Mouse (Mus musculus) mouse embryonic stem cell (cell line): ENCODE measurements around the gene Grm1.

Experiments
- in situ Hi-C, 2 experiments: fragments of 300-500 bp; cut with MboI; formaldehyde crosslinking; loops; 1 replicate in 1 of 2; 3 replicates in 1 of 2; pipeline ENCODE4 v1.14.3; 2019 to 2020; ENCODE audit warnings: low sequenced_read_pairs in 2 of 2, low pct_unique_long_range_greater_than_20kb in 1 of 2, mixed read lengths in 1 of 2; ENCODE audit not compliant: unreplicated experiment in 1 of 2

The Grm1 gene

DNA sequence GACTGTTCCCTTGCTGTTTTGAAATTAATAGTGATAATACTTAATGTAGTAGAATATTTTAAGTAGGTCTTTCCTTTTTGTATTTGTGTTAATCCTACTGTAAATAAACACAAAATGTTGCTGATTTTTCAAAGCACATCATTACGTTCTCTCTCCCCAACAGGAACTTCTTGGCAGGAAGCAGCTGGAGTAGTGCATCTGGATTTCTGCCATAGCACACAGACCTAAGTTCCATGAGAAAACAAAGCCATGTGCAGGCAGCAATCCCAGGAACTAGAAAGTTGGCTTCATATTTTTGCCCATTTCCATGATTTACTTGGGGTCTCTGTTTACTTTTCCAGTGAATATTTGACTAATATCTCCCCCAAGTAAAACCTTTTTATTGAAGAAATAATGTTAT lies 320.9 kb downstream of the Grm1 start:
- in situ Hi-C loops: no loop called here

DNA sequence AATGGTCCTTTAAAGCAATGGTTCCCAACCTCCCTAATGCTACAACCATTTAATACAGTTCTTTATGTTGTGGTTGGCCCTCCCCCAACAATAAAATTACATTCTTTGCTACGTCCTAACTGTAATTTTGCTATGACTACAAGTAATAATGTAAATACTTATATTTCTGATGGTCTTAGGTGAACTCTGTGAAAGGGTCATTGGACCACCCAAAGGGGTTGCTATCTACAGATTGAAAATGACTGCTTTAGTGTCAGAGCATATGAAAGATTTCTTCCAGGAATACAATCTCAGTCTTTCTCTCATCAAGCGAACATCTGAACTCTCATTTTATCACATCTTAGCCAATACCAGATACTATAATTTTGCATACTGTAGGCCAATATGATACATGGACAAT lies 321.4 kb downstream of the Grm1 start:
- in situ Hi-C loops: no loop called here

DNA sequence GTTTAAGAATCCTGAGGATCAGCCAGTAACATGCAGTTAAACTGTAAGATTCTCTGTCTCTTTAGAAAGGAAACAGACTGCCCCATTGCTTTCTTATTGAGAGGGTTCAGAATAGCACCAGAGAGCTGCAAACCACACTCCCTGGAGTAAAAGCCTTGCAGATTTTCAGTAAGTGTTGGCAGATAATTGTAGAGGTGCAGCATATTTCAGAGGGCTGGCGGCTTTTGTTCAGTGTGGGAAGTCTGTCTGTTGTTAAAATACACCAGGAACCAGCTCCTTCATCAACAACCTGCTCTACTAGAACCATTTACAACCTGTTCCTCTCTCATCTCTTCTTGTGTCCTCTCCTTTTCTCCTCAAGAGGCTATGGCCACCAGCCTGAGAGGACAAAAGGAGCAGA lies 331.1 kb downstream of the Grm1 start:
- in situ Hi-C loops: no loop called here

DNA sequence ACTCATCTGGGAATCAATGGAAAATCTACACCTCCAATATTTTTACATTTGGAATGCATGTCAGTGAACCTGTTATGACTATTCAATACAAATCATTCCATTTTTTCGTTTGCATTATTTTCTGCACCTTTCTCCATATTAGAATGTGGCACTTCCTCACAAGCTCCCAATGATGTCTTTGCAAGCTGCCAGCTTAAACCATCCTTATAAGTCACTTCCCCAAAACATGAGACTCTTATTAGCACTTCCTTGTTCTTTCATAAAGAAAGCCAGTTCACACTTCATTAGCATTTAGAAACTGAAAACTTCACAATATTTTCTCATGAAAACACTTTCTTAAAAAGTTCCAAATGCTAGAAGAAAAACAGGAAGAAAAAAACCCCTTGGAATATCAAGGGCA lies 338.1 kb downstream of the Grm1 start:
- in situ Hi-C loops: no loop called here

DNA sequence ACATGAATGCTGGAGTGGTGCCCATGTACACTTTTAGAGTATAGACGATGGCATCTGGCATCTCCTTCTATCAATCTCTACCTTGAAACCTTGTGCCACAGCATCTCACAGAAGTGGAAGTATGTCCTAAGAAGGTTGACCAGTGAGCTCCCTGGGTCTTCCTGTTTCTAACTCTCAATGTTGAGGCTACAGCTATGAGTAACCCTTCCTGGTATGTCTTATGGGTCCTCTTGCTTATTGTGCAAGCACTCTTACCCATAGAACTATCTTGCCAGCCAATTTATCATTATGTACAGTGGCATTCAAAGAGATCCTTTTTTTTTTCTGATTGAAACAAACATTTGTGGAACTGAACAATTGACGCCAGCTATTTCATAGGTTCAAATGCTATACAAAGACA lies 340.0 kb downstream of the Grm1 start:
- in situ Hi-C loops: no loop called here

DNA sequence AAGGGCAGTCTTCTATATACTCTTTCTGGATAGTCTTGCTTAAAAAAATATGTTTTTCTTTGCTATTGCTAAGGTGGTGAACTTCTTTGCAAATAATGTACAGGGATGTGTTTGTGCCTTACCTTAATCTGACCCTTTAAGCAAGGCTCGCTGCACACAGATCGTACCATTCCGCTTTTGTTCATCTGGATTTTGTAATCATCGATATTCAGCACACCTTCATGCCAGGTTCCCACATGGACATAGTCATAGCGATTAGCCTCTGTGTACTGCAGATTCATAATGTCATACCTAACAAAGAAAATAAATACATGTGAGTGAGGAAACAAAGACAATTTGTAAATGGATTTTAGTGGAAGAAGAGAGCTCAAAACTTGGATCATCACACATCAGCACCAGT lies 340.8 kb downstream of the Grm1 start:
- in situ Hi-C loops: no loop called here

DNA sequence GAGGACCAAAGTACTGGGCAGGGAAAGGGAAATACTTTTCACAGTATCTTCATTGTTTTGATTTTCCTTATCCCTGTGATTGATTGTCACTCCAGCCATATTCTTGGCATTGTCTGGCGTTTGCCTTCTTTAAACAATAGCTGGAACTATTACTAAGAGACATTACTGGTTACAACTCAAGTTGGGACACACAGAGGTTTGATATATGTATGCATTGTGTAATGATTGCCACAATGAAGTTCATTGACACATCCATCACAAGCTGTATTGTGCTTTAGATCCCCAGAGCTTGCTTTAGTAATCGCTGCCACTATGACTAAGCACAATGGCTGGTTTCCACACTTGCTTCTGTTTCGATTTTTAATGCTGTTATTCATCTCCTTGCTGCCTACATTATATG lies 341.4 kb downstream of the Grm1 start:
- in situ Hi-C loops: no loop called here

DNA sequence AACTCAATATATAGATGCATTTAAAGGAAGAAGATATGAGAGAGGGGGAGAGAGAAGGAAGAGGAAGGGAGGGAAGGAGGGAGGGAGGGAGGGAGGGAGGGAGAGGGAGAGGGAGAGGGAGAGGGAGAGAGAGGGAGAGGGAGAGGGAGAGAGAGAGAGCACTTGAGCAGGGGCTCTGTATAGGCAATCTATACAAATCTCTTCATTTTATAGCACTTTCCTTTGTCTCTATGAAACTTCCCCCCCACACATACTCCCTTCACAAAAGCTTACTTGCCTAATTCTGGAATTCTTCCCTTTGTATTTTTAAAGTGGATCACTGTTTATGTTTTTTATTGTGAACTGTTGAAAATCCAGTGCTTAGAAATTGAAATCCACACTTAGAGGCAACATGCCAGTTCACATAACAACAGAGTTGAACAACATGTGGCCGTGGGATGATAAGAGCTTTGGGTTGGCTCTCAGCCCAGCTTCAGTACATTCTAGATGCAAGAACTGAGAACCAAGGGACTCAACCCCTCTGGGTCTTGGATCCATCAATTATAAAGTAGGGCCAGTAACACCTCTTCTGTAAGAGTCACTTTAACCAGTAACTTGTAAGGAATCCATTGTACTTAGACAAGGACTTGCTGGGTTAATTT lies 345.0 kb downstream of the Grm1 start:
- in situ Hi-C loops: no loop called here

DNA sequence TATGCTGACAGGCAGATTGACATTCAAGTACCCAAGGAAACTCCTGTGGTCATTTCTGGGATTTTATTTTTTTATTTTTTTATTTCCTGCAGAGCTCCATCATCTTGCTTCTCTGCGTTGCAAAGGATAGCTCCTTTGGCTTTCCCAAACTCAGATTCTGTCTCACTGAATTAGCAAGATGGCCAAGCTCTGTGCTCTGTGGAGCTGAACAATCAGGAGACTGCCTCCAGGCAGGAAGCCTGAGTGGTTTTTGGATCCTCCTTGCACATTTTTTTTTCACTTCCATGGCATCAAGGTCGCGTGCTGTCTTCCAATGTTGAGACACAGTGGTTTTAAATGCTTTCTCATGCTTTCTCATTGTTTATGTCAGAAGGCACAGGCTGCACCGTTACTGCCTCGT lies 347.6 kb downstream of the Grm1 start:
- in situ Hi-C loops: no loop called here

DNA sequence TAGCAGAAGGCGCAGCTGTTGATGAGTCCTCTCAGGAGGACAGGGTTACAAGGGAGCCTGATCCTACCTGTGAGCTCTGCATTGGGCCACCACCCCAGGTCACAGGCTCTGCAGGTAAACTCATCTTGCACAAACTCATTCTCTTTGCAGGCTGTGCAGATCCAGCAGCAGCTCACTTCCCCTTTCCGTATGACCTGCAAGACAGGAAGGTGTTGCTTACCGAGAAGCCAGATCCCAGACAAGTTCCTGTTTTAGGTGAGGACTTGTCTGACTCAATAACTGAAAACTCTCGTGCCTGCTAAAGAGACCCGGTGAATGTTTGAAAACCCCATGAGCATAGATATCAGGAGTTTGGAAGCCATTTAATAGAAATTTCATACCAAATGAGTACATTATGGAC lies 349.1 kb downstream of the Grm1 start:
- in situ Hi-C loops: no loop called here

DNA sequence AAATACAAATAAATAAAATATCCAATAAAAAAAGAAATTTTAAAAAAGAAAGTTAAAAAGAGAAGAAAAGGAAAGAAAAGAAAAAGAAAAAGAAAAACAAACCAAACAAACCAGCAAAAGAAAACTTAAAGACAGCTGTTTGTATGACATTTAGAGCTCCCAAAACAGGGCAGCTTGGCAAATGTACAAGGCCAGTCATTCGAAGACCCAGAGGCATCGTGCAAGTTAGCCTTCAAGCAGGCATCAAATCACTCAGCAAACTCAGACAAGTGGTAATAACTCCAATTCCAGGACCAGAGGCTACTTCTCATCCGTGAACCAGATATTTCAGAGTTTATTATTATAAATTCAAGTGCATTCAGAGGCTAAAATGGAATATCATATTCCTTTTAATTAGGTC lies 355.7 kb downstream of the Grm1 start:
- in situ Hi-C loops: no loop called here

DNA sequence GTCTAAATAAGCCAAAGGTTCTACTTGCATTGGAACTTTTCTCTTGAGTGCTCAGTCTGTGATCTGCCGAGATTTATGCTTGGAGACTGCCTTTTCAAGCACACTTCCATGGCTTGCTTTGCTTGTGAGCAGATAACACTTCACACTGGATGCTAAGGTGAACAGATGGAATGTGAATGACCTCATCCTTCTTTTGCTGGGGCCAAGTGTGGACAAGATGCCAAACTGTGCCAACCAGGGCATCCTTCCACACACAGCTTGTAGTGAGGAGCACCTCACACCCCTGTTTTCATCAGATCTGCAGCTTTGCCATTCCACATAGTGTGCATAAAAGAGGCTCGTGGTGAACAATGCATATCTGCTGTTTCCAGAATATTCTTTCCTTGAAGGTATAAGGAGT lies 371.3 kb downstream of the Grm1 start:
- in situ Hi-C loops: no loop called here

DNA sequence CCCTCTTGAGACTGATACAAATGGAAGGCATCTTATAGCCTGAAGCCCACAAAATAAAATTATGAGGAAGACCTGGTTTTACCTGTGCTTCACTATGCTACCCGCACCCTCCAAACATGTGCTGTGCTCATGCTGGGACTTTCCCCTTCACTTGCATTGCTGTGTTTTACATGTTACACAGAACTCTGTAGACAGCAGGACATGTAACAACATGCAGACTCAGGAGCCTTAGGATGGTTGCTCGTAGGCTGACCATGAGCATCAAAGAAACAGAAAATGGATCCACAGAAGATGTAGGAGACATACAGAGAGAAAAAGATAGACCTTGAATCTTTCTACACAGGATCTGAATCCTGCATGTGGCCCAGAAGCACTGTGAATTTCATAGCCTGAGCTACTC lies 371.8 kb downstream of the Grm1 start:
- in situ Hi-C loops: no loop called here

DNA sequence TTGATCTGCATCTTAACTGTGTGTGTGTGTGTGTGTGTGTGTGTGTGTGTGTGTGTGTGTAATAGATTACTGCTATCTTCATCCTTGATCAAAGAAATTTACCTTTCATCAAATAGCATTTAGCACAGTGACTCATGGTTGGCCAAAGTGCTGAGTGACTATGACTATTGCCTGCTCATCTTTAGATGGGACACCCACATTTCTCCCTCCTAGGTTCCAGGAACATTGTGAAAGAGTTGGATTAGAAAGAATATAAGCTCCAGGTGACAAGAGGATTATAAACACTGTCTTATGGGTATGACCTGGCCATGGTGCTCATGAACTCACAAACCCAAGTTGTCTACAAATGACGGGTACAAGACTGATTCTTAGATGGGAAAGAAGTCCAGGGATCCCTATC lies 374.1 kb downstream of the Grm1 start:
- in situ Hi-C loops: no loop called here

DNA sequence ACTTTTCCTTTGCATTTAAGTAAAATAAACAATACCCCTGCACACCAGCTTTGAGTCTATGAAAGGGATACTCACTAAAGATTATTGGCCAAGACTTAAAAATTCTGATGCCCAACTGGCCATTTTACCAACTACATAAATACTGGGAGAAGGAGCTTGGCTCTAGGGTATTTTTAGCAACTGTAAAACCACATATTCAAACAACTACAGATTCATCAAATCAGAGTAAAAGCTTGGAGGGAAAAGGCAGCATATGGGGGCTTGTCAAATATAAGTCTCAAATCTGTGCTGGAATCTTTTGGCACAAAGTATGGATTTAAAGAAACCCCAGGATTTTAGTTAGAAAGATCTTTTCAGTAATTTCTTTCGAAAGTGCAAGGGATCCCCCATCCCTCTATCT lies 380.8 kb downstream of the Grm1 start:
- in situ Hi-C loops: no loop called here

DNA sequence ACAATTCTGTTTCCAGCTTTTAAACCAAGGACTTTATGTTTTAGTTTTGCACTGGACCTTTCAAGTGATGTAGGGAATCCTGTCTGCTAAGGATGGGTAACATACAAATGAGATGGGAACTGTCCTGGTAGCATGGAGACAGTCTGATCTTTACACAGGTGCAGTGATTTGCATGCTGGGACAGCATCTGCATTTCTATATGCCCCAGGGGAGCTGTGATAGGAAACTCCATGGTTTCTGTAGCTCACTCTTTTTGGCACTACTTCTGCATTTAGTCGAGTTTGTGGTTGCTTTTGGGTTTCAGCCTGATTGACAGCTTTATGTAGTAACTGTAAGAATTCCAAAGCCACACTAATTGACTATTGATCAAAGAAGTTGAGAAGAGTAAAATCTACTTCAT lies 381.3 kb downstream of the Grm1 start:
- in situ Hi-C loops: no loop called here

DNA sequence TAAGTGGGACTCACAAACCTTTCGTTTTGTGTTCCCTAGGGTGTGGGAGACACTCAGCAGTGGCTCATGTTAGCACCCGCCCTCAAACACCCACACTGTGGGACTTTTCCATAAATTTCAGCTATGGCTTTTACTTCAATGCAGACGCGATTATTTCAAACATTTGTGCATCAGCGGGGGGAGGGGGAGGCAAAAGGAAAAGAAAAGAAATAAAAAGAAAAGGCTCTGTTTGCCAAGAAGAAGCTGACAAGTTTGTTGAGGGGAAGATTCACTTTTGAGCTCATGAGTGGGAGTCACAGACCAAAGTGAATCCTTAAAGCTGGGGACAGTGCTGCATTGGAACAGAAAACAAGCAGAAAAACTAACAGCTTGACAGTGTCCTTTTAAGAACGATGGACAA lies 384.7 kb downstream of the Grm1 start:
- in situ Hi-C loops: no loop called here

DNA sequence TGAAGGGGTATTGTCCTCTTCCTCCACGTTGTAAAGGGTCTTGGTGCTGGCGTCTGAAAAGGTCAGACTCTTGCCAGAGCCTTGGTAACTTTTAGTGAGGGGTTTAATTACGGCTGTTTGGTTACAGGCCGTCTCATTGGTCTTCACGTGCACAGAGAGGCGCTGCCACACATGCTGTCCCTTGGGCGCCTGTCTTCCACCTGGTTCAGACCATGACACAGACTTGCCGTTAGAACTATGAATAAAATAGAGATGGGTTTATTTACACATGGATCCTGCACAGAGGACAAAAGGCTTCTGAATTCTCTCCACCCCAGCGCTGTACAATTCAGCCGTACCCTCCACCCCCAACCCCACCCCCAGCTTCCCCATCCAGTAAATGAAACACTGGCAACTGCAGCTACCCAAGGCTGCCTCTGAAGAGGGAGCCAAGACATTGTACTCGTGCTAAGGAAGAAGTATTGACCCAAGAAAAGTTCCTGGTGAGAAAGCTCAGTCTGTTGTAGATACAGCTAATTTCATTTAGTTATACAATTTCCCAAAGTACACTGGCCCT lies 392.4 kb downstream of the Grm1 start:
- in situ Hi-C loops: no loop called here

DNA sequence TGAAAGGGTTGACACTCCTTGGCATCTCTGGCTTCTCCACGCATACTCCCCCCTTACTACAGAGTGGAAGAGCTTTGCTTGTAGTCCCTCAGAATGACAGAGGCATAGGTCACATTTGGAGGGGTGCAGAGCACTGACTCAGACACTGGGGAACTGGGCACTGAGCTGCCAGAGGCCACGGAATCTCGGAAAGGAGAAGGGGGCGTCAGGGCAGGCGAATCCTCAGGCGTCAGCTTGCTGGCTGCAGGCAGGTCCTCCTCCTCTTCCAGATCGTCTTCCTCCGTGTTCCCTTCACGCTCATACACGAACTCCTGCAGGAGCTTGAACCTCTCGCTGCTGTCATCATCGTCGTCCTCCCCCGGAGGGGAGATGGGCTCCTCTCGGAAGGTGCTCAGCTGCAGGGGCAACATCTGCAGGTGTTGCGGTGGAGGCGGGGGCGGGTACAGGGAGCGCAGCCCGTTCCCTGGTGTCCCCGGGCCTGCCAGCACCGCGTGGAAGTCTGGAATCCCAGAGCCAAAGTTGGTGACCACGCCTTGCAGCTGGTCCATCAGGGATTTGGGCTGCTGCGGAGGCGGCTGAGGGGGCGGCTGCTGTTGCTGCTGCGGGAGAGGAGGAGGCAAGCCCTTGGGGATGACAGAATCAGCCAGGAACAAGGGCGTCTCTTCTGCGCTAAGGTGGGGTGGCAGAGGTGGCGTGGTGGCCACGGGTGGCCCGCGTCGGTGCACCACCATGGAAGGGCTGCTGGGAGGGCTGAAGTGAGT lies 393.1 kb downstream of the Grm1 start:
- in situ Hi-C loops: no loop called here

DNA sequence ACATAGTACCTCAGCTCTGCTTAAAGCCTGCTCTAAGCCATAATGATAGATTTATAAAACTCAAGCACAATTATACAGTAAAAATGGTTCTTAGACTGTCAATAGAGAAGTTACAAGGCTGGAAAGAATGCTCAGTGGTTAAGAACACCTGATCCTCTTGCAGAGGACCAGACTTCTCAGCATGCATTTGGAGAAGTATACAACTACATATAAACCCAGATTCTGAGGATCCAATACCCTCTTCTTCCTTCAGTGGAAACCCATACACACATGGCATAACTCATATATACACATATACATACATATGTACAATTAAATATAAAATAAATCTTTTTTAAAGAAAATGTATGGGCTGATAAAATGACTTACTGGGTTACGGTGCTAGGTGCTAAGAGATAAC lies 401.1 kb downstream of the Grm1 start, which contains the start of gene Gm10944:
Gm10944 (plus strand) TSS at position 301 of the 400 bp plus-strand sequence.
- in situ Hi-C loops: no loop called here
